Mouse (Mus musculus): ENCODE data around the gene Hist2h2ab. TPM values are rescaled to one million over a fixed set of nuclear protein-coding genes. Genes with fewer than 3 reads are reported as not detected.
"Not testable (repeated sequence)": the region's sequence is repeated elsewhere in the genome, so short reads cannot be mapped to it uniquely, and the experiment has no call there.

The Hist2h2ab gene
- polyA plus RNA-seq, 1 experiment from 2014 or later: 0.43 TPM

- 3% methylated on average over 47 of the region's 85 CpGs for WGBS
- Histone ChIP-seq H3K4me1 (replicated peaks) (peaks cover 35% of the 10 kb centered on the region), H3K4me3 (peak within 1 kb of the TSS; percentile 44), H3K4me2 (peak within 1 kb of the TSS; percentile 56), H3K27ac (peak within 1 kb of the TSS; percentile 87), H3K9ac (peak within 1 kb of the TSS; percentile 52)
- peak; percentile 85 for ATAC-seq (replicated peaks; ENCODE audit: insufficient number of reproducible peaks, insufficient read depth, low FRiP score, low read depth)
- H3K27me3 ChIP-seq; H3K36me3 ChIP-seq; H3K9me3 ChIP-seq (replicated peaks): not testable (repeated sequence)
Observed at GRCm38 (mm10) chr3:96239949-96240798, 20.5 kb downstream of the Hist2h2ab start, which contains the start of gene Hist2h2aa2. TSS of gene Hist2h2aa2 (minus strand) at chr3:96240276.

GRCm38 (mm10) chr3:96240799-96241197, 21.1 kb downstream of the Hist2h2ab start:
- H3K4me3 ChIP-seq: no peak overlapping the region
- H3K27me3 ChIP-seq: no peaks in the 10 kb centered on the region
- no peak for ATAC-seq (replicated peaks; ENCODE audit: insufficient number of reproducible peaks, insufficient read depth, low FRiP score, low read depth)
- H3K9me3 ChIP-seq (replicated peaks): no peaks in the 10 kb centered on the region
- H3K36me3 ChIP-seq: no peaks in the 10 kb centered on the region
- H3K4me2 ChIP-seq: peak overlapping the region; percentile 56
- H3K4me1 ChIP-seq (replicated peaks): peaks cover 35% of the 10 kb centered on the region
- H3K27ac ChIP-seq: peak overlapping the region; percentile 87
- 80% methylated on average over 9 of the region's 9 CpGs for WGBS
- peak overlapping the region; percentile 52 for H3K9ac ChIP-seq

GRCm38 (mm10) chr3:96243921-96244572, 24.4 kb downstream of the Hist2h2ab start:
- H3K4me1 ChIP-seq (replicated peaks): peaks cover 35% of the 10 kb centered on the region
- 76% methylated on average over 7 of the region's 7 CpGs for WGBS

GRCm38 (mm10) chr3:96245003-96245886, 25.6 kb downstream of the Hist2h2ab start, which contains the start of gene Hist2h2aa1:
TSS of gene Hist2h2aa1 (plus strand) at chr3:96245497.
- under 1% methylated on average over 41 of the region's 88 CpGs for WGBS
- Histone ChIP-seq H3K4me1 (replicated peaks) (peaks cover 37% of the 10 kb centered on the region), H3K27ac (peak within 1 kb of the TSS; percentile 96), H3K4me2 (peak within 1 kb of the TSS; percentile 73), H3K9ac (peak within 1 kb of the TSS; percentile 66), H3K4me3 (peak within 1 kb of the TSS; percentile 50)
- not testable (repeated sequence) for H3K36me3 ChIP-seq; H3K27me3 ChIP-seq; H3K9me3 ChIP-seq (replicated peaks)
- ATAC-seq (replicated peaks; ENCODE audit: insufficient number of reproducible peaks, insufficient read depth, low FRiP score, low read depth): peak; percentile 87

More at GRCm38 (mm10) chr3:96243921-96244572, 24.4 kb downstream of the Hist2h2ab start:
- Histone ChIP-seq H3K9ac (peak overlapping the region; percentile 66; the same call in 1 of the 2 replicates), H3K9me3 (replicated peaks) (no peaks in the 10 kb centered on the region), H3K4me3 (peak overlapping the region; percentile 50; the same call in 1 of the 2 replicates), H3K27ac (peak overlapping the region; percentile 96), H3K36me3 (no peaks in the 10 kb centered on the region), H3K4me2 (peak overlapping the region; percentile 73), H3K27me3 (no peaks in the 10 kb centered on the region)
- no peak for ATAC-seq (replicated peaks; ENCODE audit: insufficient number of reproducible peaks, insufficient read depth, low FRiP score, low read depth)

- ATAC-seq (replicated peaks; ENCODE audit: insufficient number of reproducible peaks, insufficient read depth, low FRiP score, low read depth): peak; percentile 1
- WGBS: 0% methylated on average over 10 of the region's 21 CpGs
- Histone ChIP-seq H3K4me1 (replicated peaks) (peaks cover 35% of the 10 kb centered on the region), H3K27ac (peak overlapping the region; percentile 77), H3K4me3 (peak overlapping the region; percentile 41), H3K4me2 (peak overlapping the region; percentile 43; the same call in 1 of the 2 replicates)
- H3K36me3 ChIP-seq; H3K9ac ChIP-seq; H3K9me3 ChIP-seq (replicated peaks); H3K27me3 ChIP-seq: not testable (repeated sequence)
Observed at GRCm38 (mm10) chr3:96246018-96246417, 26.4 kb downstream of the Hist2h2ab start.

GRCm38 (mm10) chr3:96246427-96246856, 26.8 kb downstream of the Hist2h2ab start, which contains the start of gene Hist2h3c1:
TSS of gene Hist2h3c1 (plus strand) at chr3:96246685.
- WGBS: 0% methylated on average over 9 of the region's 47 CpGs

GRCm38 (mm10) chr3:96247356-96248140, 27.9 kb downstream of the Hist2h2ab start:
- Histone ChIP-seq H3K9ac (peak overlapping the region; percentile 50), H3K4me1 (replicated peaks) (peaks cover 35% of the 10 kb centered on the region), H3K36me3 (no peaks in the 10 kb centered on the region), H3K4me3 (peak overlapping the region; percentile 47), H3K27ac (peak overlapping the region; percentile 27; the same call in 1 of the 2 replicates), H3K9me3 (replicated peaks) (no peaks in the 10 kb centered on the region), H3K4me2 (peak overlapping the region; percentile 60), H3K27me3 (no peaks in the 10 kb centered on the region)
- ATAC-seq (replicated peaks; ENCODE audit: insufficient number of reproducible peaks, insufficient read depth, low FRiP score, low read depth): no peak
- 9% methylated on average over 11 of the region's 11 CpGs for WGBS

More at GRCm38 (mm10) chr3:96246427-96246856, 26.8 kb downstream of the Hist2h2ab start, which contains the start of gene Hist2h3c1:
- H3K9ac ChIP-seq: peak within 1 kb of the TSS; percentile 50
- peak within 1 kb of the TSS; percentile 77 for H3K27ac ChIP-seq
- H3K4me2 ChIP-seq: peak within 1 kb of the TSS; percentile 60
- H3K9me3 ChIP-seq (replicated peaks); H3K27me3 ChIP-seq; H3K36me3 ChIP-seq: not testable (repeated sequence)
- ATAC-seq (replicated peaks; ENCODE audit: insufficient number of reproducible peaks, insufficient read depth, low FRiP score, low read depth): peak; percentile 91
- H3K4me1 ChIP-seq (replicated peaks): peaks cover 35% of the 10 kb centered on the region
- H3K4me3 ChIP-seq: peak within 1 kb of the TSS; percentile 47

- H3K4me2 ChIP-seq: peak overlapping the region; percentile 60
- H3K9me3 ChIP-seq (replicated peaks): no peaks in the 10 kb centered on the region
- H3K4me1 ChIP-seq (replicated peaks): peaks cover 32% of the 10 kb centered on the region
- WGBS: 44% methylated on average over 6 of the region's 6 CpGs
- H3K36me3 ChIP-seq: no peaks in the 10 kb centered on the region
- peak overlapping the region; percentile 47 for H3K4me3 ChIP-seq
- no peak for ATAC-seq (replicated peaks; ENCODE audit: insufficient number of reproducible peaks, insufficient read depth, low FRiP score, low read depth)
- H3K27ac ChIP-seq: peak overlapping the region; percentile 4
- no peaks in the 10 kb centered on the region for H3K27me3 ChIP-seq
- peak overlapping the region; percentile 18; the same call in 1 of the 2 replicates for H3K9ac ChIP-seq
Observed at GRCm38 (mm10) chr3:96248141-96249033, 28.7 kb downstream of the Hist2h2ab start.

- ATAC-seq (replicated peaks; ENCODE audit: insufficient number of reproducible peaks, insufficient read depth, low FRiP score, low read depth): no peak
- Histone ChIP-seq H3K36me3 (no peaks in the 10 kb centered on the region), H3K4me2 (peak overlapping the region; percentile 60), H3K9ac (peak overlapping the region; percentile 18; the same call in 1 of the 2 replicates), H3K27me3 (no peaks in the 10 kb centered on the region), H3K27ac (peak overlapping the region; percentile 4; the same call in 1 of the 2 replicates), H3K4me3 (0 out of 2 replicates have a peak overlapping the region, but pooled peaks have one; percentile 47), H3K4me1 (replicated peaks) (peaks cover 26% of the 10 kb centered on the region), H3K9me3 (replicated peaks) (no peaks in the 10 kb centered on the region)
- 51% methylated on average over 4 of the region's 4 CpGs for WGBS
Observed at GRCm38 (mm10) chr3:96249034-96249345, 29.3 kb downstream of the Hist2h2ab start.

Data from heart, embryonic 15.5 days (tissue).